Mouse (Mus musculus) adrenal gland, adult (tissue): Measurements from ENCODE around the gene Satl1.

ENCODE experiments used
- DNase-seq, 2 experiments: peaks; one replicate each; pipeline ENCODE4 v3.0.0; 2022 to 2023; ENCODE audit warnings: low spot score in 1 of 2; ENCODE audit not compliant: inconsistent age in 2 of 2

The Satl1 gene

DNA sequence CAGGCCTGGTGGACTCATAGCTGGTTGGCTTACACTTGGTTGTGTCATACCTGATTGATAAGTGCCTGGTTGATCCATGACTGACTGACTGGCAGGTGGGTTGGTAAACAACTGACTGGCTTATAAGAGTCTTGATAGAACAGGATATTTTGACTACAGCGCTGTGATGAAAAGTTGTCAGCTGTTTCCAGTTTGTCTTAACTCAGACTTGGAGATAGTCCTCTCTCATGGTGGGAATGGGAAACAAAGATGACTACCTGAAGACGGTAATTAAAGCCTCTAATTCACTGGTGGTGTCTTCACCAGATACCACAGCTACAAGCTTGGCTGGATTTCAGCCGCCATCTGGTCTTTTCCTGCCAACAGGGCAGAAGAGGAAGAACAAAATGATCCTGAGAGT lies at the start of gene Satl1:
Gene Satl1, minus strand, starts transcription at position 101 of the 400 bp plus-strand sequence.
- DNase-seq, result no peak

- DNase-seq, result no peak
Observed at GRCm38 (mm10) chrX:112438064-112438463, 31.5 kb upstream of the Satl1 start.

- DNase-seq, result no peak
Observed at GRCm38 (mm10) chrX:112437580-112437979, 31.0 kb upstream of the Satl1 start.

DNA sequence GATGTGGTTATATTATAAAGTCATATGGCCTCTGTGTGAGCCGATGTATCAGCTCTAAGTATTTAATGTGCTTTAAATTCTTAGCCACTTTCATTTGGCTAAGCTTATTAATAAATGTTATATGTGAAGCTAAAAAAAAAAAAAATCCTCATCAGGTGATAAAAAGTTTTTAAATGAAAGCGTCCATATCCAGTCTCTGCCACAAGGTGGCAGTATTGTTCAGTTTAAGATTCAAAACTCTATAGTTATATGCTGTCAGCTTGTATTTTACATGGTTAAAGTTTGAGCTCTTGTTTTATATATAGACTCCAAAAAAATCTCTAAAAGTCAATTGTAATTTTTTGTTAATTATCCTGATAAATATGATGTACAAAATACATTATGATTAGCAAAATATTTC lies 16.4 kb upstream of the Satl1 start:
- DNase-seq, result peak in 1 of 2 experiments; percentile 55

- DNase-seq, result no peak
Observed at GRCm38 (mm10) chrX:112412309-112412708, 5.7 kb upstream of the Satl1 start.

DNA sequence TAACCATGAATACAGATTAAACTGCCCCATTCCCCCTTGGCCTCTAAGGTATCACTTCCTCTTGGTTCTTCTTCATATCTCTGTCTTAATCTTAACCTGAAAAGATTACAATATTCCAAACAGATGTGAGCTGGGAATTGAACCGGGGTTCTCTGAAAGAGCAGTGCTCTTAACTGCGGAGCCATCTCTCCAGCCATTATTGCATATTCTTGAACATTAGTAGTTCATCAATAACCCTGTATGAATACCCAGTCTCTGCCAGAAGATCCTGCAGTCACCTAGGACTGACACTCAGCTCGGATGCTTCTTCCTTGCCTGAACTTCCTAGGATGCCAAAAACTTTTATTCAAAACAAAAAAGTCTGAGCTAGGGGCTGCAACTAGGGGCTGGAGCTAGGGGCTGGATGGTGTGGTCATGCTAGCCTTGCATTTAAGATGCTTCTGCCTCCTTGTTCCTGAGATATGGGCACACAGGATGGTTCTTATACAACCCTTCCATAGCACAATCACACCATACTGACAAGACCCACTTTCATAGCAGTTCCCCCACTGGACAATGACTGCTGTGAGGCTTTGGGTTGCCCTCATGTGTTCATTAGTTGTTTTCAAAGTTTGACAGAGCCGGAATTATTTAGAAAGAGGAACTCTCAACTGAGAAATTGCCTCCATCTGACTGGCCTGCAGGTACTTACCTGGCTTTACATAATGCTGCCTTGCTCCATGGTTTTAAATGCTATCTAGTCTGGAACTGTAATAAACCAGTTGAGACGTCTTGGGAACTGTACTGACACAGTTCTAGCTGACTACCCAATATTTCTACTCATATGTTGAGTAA lies 35.8 kb downstream of the Satl1 start:
- peak; percentile 36 to 74 for DNase-seq

DNA sequence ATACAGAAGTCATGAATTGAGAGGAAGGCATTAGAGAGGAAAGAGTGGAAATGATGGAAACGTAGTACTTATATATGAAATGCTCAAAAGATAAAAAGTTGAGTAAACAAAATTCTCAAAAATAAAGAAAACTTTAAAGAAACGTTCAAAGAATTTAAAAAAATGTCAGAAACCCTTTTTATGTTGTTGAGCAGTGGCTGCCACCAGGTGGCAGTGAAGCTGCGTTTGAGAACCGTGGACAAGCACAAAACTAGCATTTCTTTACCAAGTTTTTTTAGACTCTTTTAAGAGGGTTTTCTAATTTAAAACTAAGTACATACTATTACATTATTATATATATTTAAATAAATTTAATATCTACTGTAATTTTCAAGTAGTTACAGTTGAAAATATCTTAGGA lies 38.2 kb downstream of the Satl1 start:
- DNase-seq, result no peak

DNA sequence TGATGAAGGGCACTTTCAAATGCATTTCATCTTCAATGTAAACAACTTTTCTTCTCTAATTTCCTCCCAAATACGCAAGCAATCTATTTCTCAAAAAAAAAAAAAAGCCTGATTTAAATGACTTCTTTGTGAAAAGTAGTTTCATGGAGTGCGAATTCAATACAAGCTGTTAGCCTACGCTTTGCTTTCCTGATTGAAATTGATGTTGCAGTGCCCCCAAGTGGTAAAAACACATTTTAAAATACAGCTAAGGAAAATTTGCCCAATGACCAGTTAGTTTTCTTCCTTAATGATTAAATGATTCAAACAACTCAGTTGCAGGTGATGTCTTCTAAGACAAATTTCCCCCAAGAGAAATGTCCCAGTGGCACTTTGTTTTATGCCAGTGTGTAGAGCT lies 58.2 kb downstream of the Satl1 start:
- DNase-seq, result peak in 1 of 2 experiments; percentile 75

GRCm38 (mm10) chrX:112347467-112348394 lies 58.8 kb downstream of the Satl1 start:
- DNase-seq, result no peak

GRCm38 (mm10) chrX:112339486-112339885 lies 67.1 kb downstream of the Satl1 start:
- peak; percentile 28 to 76 for DNase-seq
